Mouse (Mus musculus) embryonic facial prominence, embryonic 11.5 days (tissue): ENCODE measurements around the gene Prrt2. TPM values are rescaled to one million over a fixed set of nuclear protein-coding genes. Genes with fewer than 3 reads are reported as not detected.

Experiments used
- ATAC-seq: fragments of 200-750 bp; cut with Nextera tagmentation; replicated peaks from 2 replicates; pipeline ENCODE4 v1.8.0; 2017; ENCODE audit warnings: low read depth; ENCODE audit not compliant: insufficient number of reproducible peaks, low FRiP score, low TSS enrichment
- DNase-seq: peaks from one replicate; pipeline ENCODE4 v3.0.0-alpha.2; 2015; ENCODE audit warnings: low spot score
- H3K27ac ChIP-seq: fragments of 300-500 bp; sonication (generic); replicated peaks from 2 replicates; pipeline ENCODE4 v1.5.1; 2014; ENCODE audit warnings: mild to moderate bottlenecking, low read depth, low read length, control low read depth
- H3K27me3 ChIP-seq: fragments of 300-500 bp; sonication (generic); 2 replicates; pipeline ENCODE4 v1.6.1; 2014; ENCODE audit warnings: mild to moderate bottlenecking, low read length, moderate library complexity, mixed read lengths; ENCODE audit not compliant: control insufficient read depth, insufficient read depth
- H3K36me3 ChIP-seq: fragments of 300-500 bp; sonication (generic); replicated peaks from 2 replicates; pipeline ENCODE4 v1.6.1; 2014; ENCODE audit warnings: low read depth, mild to moderate bottlenecking, low read length, moderate library complexity, mixed read lengths; ENCODE audit not compliant: control insufficient read depth, insufficient read depth
- H3K4me1 ChIP-seq: fragments of 300-500 bp; sonication (generic); 2 replicates; pipeline ENCODE4 v1.6.1; 2014; ENCODE audit warnings: low read length, mixed read lengths; ENCODE audit not compliant: control insufficient read depth, insufficient read depth
- H3K4me2 ChIP-seq: fragments of 300-500 bp; sonication (generic); 2 replicates; pipeline ENCODE4 v1.6.1; 2014; ENCODE audit warnings: low read depth, mild to moderate bottlenecking, control low read depth, low read length, moderate library complexity
- H3K4me3 ChIP-seq: fragments of 300-500 bp; sonication (generic); 2 replicates; pipeline ENCODE4 v1.5.1; 2014; ENCODE audit warnings: low read depth, low read length, control low read depth
- H3K9ac ChIP-seq: fragments of 300-500 bp; sonication (generic); replicated peaks from 2 replicates; pipeline ENCODE4 v1.6.1; 2014; ENCODE audit warnings: mild to moderate bottlenecking, control low read depth, low read length
- H3K9me3 ChIP-seq: fragments of 300-500 bp; sonication (generic); replicated peaks from 2 replicates; pipeline ENCODE4 v1.6.1; 2016; ENCODE audit warnings: mild to moderate bottlenecking, low read length, inconsistent platforms, mixed read lengths; ENCODE audit not compliant: control insufficient read depth
- WGBS: fragments of 180-500 bp; shearing (Covaris S2); extraction: QIAGEN DNeasy Blood & Tissue Kit; methylation state at CpG from one replicate; pipeline ENCODE4 v1.1.7; 2014; 5-methylcytosine and 5-hydroxymethylcytosine counted together
- polyA plus RNA-seq: library from polyadenylated mRNA; unstranded; fragments of >200 nt; fragmentation: Nextera tagmentation; extraction: Ambion mirVana; gene quantifications from 2 replicates; pipeline ENCODE4 v1.2.1, GENCODE M21; 2014

Prrt2 gene
- polyA plus RNA-seq, 1 experiment from 2014 or later, result 7.6 TPM

- Histone ChIP-seq H3K27ac (no peak overlapping the region), H3K36me3 (peaks cover 4% of the 10 kb centered on the region), H3K4me1 (peaks cover 11% of the 10 kb centered on the region; the same call in 1 of the 2 replicates), H3K9me3 (no peaks in the 10 kb centered on the region), H3K4me2 (no peak overlapping the region), H3K9ac (no peak overlapping the region), H3K4me3 (no peak overlapping the region), H3K27me3 (no peaks in the 10 kb centered on the region)
- WGBS, result 96% methylated on average over 10 of the region's 10 CpGs
- DNase-seq (no peak), ATAC-seq (no peak)
Observed at GRCm38 (mm10) chr7:127012845-127013244, 8.2 kb downstream of the Prrt2 start.

- Histone ChIP-seq H3K4me1 (peaks cover 11% of the 10 kb centered on the region; the same call in 1 of the 2 replicates), H3K27me3 (no peaks in the 10 kb centered on the region), H3K9ac (no peak overlapping the region), H3K4me2 (no peak overlapping the region), H3K36me3 (peaks cover 4% of the 10 kb centered on the region), H3K27ac (no peak overlapping the region), H3K9me3 (no peaks in the 10 kb centered on the region), H3K4me3 (no peak overlapping the region)
- DNase-seq (no peak), ATAC-seq (no peak)
- 86% methylated on average over 6 of the region's 6 CpGs for WGBS
Observed at GRCm38 (mm10) chr7:127012374-127012773, 8.6 kb downstream of the Prrt2 start.

- Histone ChIP-seq H3K9ac (no peak overlapping the region), H3K4me3 (no peak overlapping the region), H3K27me3 (no peaks in the 10 kb centered on the region), H3K27ac (no peak overlapping the region), H3K9me3 (no peaks in the 10 kb centered on the region), H3K36me3 (peaks cover 4% of the 10 kb centered on the region), H3K4me2 (no peak overlapping the region), H3K4me1 (peaks cover 11% of the 10 kb centered on the region; the same call in 1 of the 2 replicates)
- 73% methylated on average over 2 of the region's 2 CpGs for WGBS
- no peak for DNase-seq
- ATAC-seq, result no peak
Observed at GRCm38 (mm10) chr7:127011717-127012116, 9.3 kb downstream of the Prrt2 start.

GRCm38 (mm10) chr7:127011051-127011450 is 10.0 kb downstream of the Prrt2 start:
- peaks cover 4% of the 10 kb centered on the region for H3K36me3 ChIP-seq
- WGBS, result 95% methylated on average over 2 of the region's 2 CpGs

GRCm38 (mm10) chr7:127009307-127010085 is 11.5 kb downstream of the Prrt2 start:
- no peak for DNase-seq

More at GRCm38 (mm10) chr7:127011051-127011450, 10.0 kb downstream of the Prrt2 start:
- Histone ChIP-seq H3K4me1 (peaks cover 11% of the 10 kb centered on the region; the same call in 1 of the 2 replicates), H3K27me3 (no peaks in the 10 kb centered on the region), H3K27ac (no peak overlapping the region), H3K4me2 (no peak overlapping the region), H3K9ac (no peak overlapping the region), H3K4me3 (no peak overlapping the region), H3K9me3 (no peaks in the 10 kb centered on the region)
- DNase-seq (no peak), ATAC-seq (no peak)

GRCm38 (mm10) chr7:127008239-127009019 is 12.6 kb downstream of the Prrt2 start:
- Histone ChIP-seq H3K27me3 (no peaks in the 10 kb centered on the region), H3K36me3 (peaks cover 2% of the 10 kb centered on the region), H3K9ac (no peak overlapping the region), H3K4me1 (no peaks in the 10 kb centered on the region), H3K4me2 (no peak overlapping the region), H3K27ac (no peak overlapping the region), H3K4me3 (no peak overlapping the region), H3K9me3 (no peaks in the 10 kb centered on the region)
- ATAC-seq (peak; percentile 69), DNase-seq (no peak)
- 77% methylated on average over 9 of the region's 9 CpGs for WGBS

More at GRCm38 (mm10) chr7:127009307-127010085, 11.5 kb downstream of the Prrt2 start:
- H3K9ac ChIP-seq, result no peak overlapping the region
- peaks cover 4% of the 10 kb centered on the region for H3K36me3 ChIP-seq
- H3K4me2 ChIP-seq, result no peak overlapping the region
- no peak overlapping the region for H3K4me3 ChIP-seq
- H3K4me1 ChIP-seq, result peaks cover 4% of the 10 kb centered on the region; the same call in 1 of the 2 replicates
- no peaks in the 10 kb centered on the region for H3K27me3 ChIP-seq
- no peak overlapping the region for H3K27ac ChIP-seq
- ATAC-seq, result no peak
- WGBS, result 84% methylated on average over 17 of the region's 17 CpGs
- H3K9me3 ChIP-seq, result no peaks in the 10 kb centered on the region

- H3K36me3 ChIP-seq, result no peaks in the 10 kb centered on the region
- H3K9me3 ChIP-seq, result no peaks in the 10 kb centered on the region
- WGBS, result 80% methylated on average over 6 of the region's 6 CpGs
- H3K27ac ChIP-seq, result no peak overlapping the region
- H3K9ac ChIP-seq, result no peak overlapping the region
- no peak overlapping the region for H3K4me3 ChIP-seq
- no peaks in the 10 kb centered on the region for H3K27me3 ChIP-seq
- DNase-seq (no peak), ATAC-seq (no peak)
- H3K4me1 ChIP-seq, result no peaks in the 10 kb centered on the region
- H3K4me2 ChIP-seq, result no peak overlapping the region; the same call in 1 of the 2 replicates
Observed at GRCm38 (mm10) chr7:127007313-127008024, 13.5 kb downstream of the Prrt2 start.
